Mouse (Mus musculus) stomach, postnatal 0 days (tissue): Measurements from ENCODE around the gene Chst13. TPM values are rescaled to one million over a fixed set of nuclear protein-coding genes. Genes with fewer than 3 reads are reported as not detected.
A peak's percentile ranks its signal among the peaks of the same experiment; 100 is the strongest.

Source experiments
- ATAC-seq: fragments of 200-750 bp; cut with Nextera tagmentation; 2 replicates; pipeline ENCODE4 v1.8.0; 2017; ENCODE audit not compliant: low FRiP score, low TSS enrichment
- DNase-seq: peaks from one replicate; pipeline ENCODE4 v3.0.0-alpha.2; 2016; ENCODE audit warnings: low spot score
- H3K27ac ChIP-seq: fragments of 300-500 bp; sonication (generic); replicated peaks from 2 replicates; pipeline ENCODE4 v1.5.1; 2014; ENCODE audit warnings: mild to moderate bottlenecking, control low read depth
- H3K27me3 ChIP-seq: fragments of 300-500 bp; sonication (generic); 2 replicates; pipeline ENCODE4 v1.6.1; 2014; ENCODE audit warnings: low read length; ENCODE audit not compliant: control insufficient read depth, insufficient read depth
- H3K36me3 ChIP-seq: fragments of 300-500 bp; sonication (generic); 2 replicates; pipeline ENCODE4 v1.6.1; 2014; ENCODE audit warnings: low read length, mixed read lengths; ENCODE audit not compliant: control insufficient read depth, insufficient read depth
- H3K4me1 ChIP-seq: fragments of 300-500 bp; sonication (generic); replicated peaks from 2 replicates; pipeline ENCODE4 v1.6.1; 2014; ENCODE audit warnings: antibody characterized with exemption; ENCODE audit not compliant: control insufficient read depth, insufficient read depth
- H3K4me2 ChIP-seq: fragments of 300-500 bp; sonication (generic); replicated peaks from 2 replicates; pipeline ENCODE4 v1.6.1; 2014; ENCODE audit warnings: low read depth, mild to moderate bottlenecking, control low read depth, moderate library complexity
- H3K4me3 ChIP-seq: fragments of 300-500 bp; sonication (generic); 2 replicates; pipeline ENCODE4 v1.5.1; 2014; ENCODE audit warnings: low read depth, low read length, control low read depth
- H3K9ac ChIP-seq: fragments of 300-500 bp; sonication (generic); 2 replicates; pipeline ENCODE4 v1.6.1; 2014; ENCODE audit warnings: mild to moderate bottlenecking, low read length, control low read depth, mixed read lengths
- H3K9me3 ChIP-seq: fragments of 300-500 bp; sonication (generic); 2 replicates; pipeline ENCODE4 v1.6.1; 2016; ENCODE audit warnings: low read length; ENCODE audit not compliant: control insufficient read depth
- CTCF ChIP-seq: IDR thresholded peaks from 2 replicates; pipeline ENCODE4 v1.5.1; 2016; ENCODE audit warnings: antibody characterized with exemption, low read depth, mild to moderate bottlenecking, moderate library complexity
- EP300 ChIP-seq: optimal IDR thresholded peaks from 2 replicates; pipeline ENCODE3; 2016; ENCODE audit warnings: antibody characterized with exemption
- WGBS: fragments of 180-500 bp; shearing (Covaris S2); extraction: QIAGEN DNeasy Blood & Tissue Kit; methylation state at CpG from one replicate; pipeline ENCODE4 v1.1.7; 2014; 5-methylcytosine and 5-hydroxymethylcytosine counted together
- polyA plus RNA-seq: library from polyadenylated mRNA; unstranded; fragments of >200 nt; fragmentation: Nextera tagmentation; extraction: Ambion mirVana; gene quantifications from 2 replicates; pipeline ENCODE4 v1.2.1, GENCODE M21; 2015

Gene Chst13
- polyA plus RNA-seq, 1 experiment from 2014 or later = 0.87 TPM

DNA sequence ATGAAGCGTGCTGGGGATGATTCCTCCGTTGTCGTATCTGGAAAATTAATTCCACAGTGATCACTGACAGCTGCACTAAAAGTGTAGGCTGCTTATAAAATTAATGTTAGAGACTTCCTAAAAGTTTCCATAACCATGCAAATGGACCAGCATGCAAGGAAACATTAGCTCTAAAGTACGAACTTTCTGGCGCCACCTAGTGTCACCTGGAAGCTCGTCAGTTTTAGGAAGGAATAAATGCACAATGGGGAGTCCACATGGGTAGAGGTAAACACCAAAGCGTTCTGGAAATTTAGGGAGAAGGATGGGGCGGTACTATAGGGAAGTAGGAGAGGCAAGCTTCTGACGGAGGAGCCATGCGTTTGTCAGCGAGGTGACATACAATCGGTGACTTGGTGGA, 36.7 kb downstream of the Chst13 start:
- H3K4me2 ChIP-seq = no peak overlapping the region
- H3K9me3 ChIP-seq = no peaks in the 10 kb centered on the region
- DNase-seq (peak; percentile 29), ATAC-seq (no peak)
- H3K4me1 ChIP-seq = no peaks in the 10 kb centered on the region
- no peak overlapping the region for H3K27ac ChIP-seq
- no peaks in the 10 kb centered on the region for H3K27me3 ChIP-seq
- H3K4me3 ChIP-seq = no peak overlapping the region
- no peaks in the 10 kb centered on the region for H3K36me3 ChIP-seq
- 58% methylated on average over 12 of the region's 12 CpGs for WGBS
- H3K9ac ChIP-seq = no peak overlapping the region
- TF ChIP-seq EP300 (no peak), CTCF (peak; percentile 68)

Other genes starting within 250 kb of the Chst13 start
- gene Vmn1r49, start 246.7 kb downstream of the Chst13 start, polyA plus RNA-seq = 0.04 TPM in 1 of 2 replicates, not detected in the other
- gene Vmn1r50, start 223.8 kb downstream of the Chst13 start, polyA plus RNA-seq = not detected in 2 replicates
- gene Vmn1r51, start 202.6 kb downstream of the Chst13 start, polyA plus RNA-seq = not detected in 2 replicates
- not detected in 2 replicates for gene Vmn1r52, start 150.4 kb downstream of the Chst13 start, polyA plus RNA-seq
- not detected in 2 replicates for gene V1ra8, start 122.4 kb downstream of the Chst13 start, polyA plus RNA-seq
- gene Vmn1r53, start 100.7 kb downstream of the Chst13 start, polyA plus RNA-seq = not detected in 2 replicates
- not detected in 2 replicates for gene Vmn1r54, start 78.9 kb downstream of the Chst13 start, polyA plus RNA-seq
- gene BC048671, start 24.0 kb downstream of the Chst13 start, polyA plus RNA-seq = 0.28 and 0.33 TPM in 2 replicates
- 0.16 and 0.33 TPM in 2 replicates for gene Uroc1, start 8.1 kb upstream of the Chst13 start, polyA plus RNA-seq
- gene Zxdc, start 44.3 kb upstream of the Chst13 start, polyA plus RNA-seq = 4.7 and 4.9 TPM in 2 replicates
- 0.30 and 0.34 TPM in 2 replicates for gene Cfap100, start 103.6 kb upstream of the Chst13 start, polyA plus RNA-seq
- 4.1 and 4.2 TPM in 2 replicates for gene Klf15, start 137.4 kb upstream of the Chst13 start, polyA plus RNA-seq
- 6.6 and 7.6 TPM in 2 replicates for gene Aldh1l1, start 161.2 kb upstream of the Chst13 start, polyA plus RNA-seq